Mouse (Mus musculus): ENCODE results near the gene Dock1.

Dock1 gene

DNA sequence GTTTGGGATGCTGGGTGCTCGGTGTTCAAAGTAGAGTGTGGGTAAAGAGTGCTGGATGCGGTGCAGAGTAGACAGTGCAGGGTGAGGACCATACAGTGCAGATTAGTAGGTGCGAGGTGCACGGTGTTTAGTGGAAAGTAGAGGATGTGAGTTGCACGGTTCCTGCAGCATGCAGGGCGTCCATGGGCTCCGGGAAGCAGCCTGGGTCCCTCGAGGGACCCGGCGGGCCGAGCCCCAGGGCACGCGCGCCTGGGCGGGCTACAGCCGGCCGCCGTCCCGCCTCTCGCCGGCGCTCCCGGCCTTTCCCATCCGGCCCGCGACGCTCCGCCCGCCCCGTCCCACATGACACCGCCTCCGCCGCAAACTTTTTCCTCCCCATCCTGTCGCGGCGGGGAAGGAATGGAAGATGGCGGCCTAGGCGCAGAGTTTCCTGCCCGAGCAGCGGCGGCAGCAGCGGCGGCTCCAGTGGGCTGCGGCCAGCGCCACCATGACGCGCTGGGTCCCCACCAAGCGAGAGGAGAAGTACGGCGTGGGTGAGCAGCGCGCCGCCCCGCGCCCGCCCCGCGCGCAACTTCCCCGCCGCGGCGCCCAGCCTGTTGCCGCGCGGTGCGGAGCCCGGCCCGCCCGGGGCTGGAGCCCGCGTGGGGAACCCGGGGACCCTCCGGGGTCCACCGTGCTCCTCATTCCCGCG, at the start of gene Dock1:
Gene Dock1, plus strand, starts transcription at position 343 of the 691 bp plus-strand sequence.
- no peak for DNase-seq (ENCODE audit: low spot score)

DNA sequence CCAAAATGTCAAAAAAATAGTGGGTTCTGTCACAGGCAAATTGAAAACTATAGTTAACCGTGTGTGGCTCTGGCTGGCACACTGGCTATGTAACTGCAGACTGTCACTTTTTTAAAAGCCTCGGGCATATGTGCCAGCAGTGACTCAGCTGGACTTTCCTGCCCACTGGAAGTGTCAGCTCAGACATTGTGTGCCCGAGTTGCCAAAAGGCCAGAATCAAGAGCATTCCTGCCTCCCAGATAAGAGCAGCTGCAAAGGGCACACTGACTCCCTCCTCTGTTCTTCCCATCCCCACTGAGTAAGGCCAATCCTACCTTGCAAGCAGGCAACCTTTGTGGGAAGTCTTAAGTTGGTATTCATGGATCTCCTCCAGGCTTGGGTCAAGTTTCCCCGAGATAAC, 42.5 kb upstream of the Dock1 start:
- no peak for DNase-seq (ENCODE audit: low spot score)

DNA sequence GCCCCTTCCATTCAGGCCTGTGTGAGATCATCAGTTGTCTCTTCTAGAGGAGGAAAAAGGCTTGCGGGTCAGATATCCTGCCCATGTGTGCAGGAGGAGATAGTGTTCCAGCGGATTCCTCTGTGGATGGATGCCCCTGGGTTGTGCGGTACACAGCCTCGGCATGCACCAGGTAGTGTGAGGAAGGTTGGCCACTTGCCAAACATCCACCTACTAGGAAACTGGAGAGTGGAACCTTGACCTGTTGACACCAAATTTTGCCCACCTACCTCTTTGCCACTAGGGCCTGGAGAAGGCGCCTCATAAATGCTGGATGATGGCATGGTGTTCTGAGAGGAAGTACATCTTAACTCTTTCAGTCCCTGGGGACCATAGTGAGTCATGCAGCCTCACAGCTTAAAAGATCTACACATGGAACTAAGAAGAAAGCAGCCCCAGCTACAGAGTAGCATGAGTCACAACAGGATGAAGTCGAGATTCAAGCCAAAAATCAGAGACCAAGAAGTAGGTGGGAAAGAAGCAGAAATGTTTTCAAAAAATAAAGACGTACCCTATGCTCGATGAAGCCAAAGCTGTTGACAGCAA, 20.1 kb upstream of the Dock1 start:
- no peak for DNase-seq (ENCODE audit: low spot score)

- DNase-seq (ENCODE audit: low spot score) = no peak
Measured at GRCm38 (mm10) chr7:134651071-134651470, 19.4 kb upstream of the Dock1 start.

GRCm38 (mm10) chr7:134663241-134663640, 7.2 kb upstream of the Dock1 start:
- DNase-seq (ENCODE audit: low spot score) = no peak

- no peak for DNase-seq (ENCODE audit: low spot score)
Measured at GRCm38 (mm10) chr7:134665642-134666282, 4.7 kb upstream of the Dock1 start.

- DNase-seq (ENCODE audit: low spot score) = no peak
Measured at GRCm38 (mm10) chr7:134667271-134667702, 3.2 kb upstream of the Dock1 start.

DNA sequence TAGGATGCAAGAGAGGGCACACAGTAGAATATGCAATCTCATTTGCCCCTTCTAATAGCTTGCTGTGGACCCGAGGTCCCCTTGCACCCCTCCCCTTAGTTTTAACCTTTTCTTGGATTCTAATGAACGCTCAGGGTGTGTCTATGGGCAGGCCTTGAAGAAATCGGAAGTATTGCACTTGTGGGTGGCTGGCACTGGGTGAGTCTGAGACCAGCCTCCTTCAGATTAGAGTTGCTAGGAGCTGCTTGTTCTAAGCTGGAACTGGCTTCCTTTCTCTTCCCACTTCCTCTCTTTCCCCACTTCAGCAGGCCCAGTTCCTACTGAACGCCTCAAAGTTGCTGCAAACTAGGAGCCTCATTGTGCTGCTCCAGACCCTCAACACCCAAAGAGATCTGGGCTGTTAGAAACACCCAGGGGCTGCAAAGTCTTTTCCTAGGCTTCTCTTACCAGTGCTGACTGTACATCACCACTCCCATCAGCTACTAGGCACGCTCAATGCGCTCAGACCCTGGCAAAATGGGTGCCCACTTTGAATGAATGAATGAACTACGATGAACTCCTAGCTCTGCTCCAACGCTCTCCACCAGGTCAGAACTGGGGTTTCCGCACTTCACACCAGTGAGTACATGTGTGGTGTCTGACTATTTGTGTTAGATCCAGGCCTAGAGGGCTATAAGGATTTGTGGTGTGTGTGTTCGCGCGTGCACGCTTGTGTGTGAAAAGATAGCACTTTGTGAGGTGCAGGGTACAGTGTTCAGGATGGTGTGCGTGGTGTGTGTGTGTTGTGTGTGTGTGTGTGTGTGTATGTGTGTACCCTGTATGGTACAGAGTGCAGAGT, 761 bp upstream of the Dock1 start:
- no peak for DNase-seq (ENCODE audit: low spot score)

GRCm38 (mm10) chr7:134671003-134671461, 578 bp downstream of the Dock1 start:
- DNase-seq (ENCODE audit: low spot score) = no peak

DNA sequence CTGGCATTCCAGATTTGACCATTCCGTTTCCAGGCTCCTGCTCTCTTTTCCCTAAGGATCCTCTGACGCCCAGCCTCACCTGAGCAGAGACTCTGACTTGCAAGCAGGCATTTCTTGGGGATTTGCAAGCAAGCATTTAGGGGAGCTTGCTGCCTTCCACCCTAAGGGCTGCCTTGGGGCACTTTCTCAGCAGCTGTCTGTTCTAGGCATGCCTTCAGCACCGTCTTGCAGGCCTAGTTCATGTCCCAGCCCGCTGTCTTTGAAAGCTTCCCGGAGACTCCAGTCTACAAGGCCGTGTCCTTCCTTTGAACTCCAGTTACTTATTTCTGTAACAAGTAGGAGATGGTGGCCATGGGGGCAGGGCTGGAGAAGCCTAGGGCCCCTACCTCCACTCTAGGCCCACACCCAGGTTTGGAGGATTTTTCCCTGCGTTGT, 1.0 kb downstream of the Dock1 start:
- no peak for DNase-seq (ENCODE audit: low spot score)

DNA sequence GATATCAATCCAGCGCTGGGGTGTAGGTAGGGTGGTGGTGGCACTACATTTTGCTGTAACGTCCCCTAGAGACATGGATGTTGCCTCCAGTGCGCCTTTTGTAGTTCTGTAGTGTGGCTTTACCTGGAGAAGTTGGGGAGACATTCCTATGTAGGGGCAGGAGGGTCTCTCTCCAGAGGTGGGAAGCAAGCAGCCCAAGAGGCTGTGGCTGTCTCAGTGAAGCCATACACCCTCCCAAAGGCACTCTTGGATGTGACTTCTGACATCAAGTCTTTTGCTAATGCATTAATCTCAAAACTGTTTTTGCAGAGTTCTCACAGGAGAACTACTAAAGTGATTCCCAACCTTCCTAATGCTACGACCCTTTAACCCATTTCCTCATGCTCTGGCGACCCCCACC, 2.7 kb downstream of the Dock1 start:
- no peak for DNase-seq (ENCODE audit: low spot score)

- peak; percentile 38 for DNase-seq (ENCODE audit: low spot score)
Measured at GRCm38 (mm10) chr7:134673952-134674351, 3.5 kb downstream of the Dock1 start.

DNA sequence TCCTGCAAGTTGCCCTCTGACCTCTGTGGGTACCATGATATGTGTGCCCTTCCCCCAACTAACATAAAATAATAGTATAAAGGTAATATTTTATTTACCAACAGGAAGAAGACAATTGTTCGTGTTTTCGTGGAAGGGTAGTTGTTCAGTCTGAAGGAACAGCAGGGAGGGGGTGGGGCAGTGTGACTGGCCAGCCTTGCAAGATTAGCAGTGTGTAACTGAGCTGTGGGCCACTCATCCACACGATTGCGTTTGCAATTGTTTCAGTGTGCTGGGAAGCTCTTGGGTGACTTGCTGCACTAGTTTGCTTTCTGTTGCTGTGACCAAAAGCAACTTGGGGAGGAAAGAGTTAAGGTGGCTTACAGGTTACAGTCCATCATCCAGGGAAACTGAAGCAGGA, 7.4 kb downstream of the Dock1 start:
- no peak for DNase-seq (ENCODE audit: low spot score)

DNA sequence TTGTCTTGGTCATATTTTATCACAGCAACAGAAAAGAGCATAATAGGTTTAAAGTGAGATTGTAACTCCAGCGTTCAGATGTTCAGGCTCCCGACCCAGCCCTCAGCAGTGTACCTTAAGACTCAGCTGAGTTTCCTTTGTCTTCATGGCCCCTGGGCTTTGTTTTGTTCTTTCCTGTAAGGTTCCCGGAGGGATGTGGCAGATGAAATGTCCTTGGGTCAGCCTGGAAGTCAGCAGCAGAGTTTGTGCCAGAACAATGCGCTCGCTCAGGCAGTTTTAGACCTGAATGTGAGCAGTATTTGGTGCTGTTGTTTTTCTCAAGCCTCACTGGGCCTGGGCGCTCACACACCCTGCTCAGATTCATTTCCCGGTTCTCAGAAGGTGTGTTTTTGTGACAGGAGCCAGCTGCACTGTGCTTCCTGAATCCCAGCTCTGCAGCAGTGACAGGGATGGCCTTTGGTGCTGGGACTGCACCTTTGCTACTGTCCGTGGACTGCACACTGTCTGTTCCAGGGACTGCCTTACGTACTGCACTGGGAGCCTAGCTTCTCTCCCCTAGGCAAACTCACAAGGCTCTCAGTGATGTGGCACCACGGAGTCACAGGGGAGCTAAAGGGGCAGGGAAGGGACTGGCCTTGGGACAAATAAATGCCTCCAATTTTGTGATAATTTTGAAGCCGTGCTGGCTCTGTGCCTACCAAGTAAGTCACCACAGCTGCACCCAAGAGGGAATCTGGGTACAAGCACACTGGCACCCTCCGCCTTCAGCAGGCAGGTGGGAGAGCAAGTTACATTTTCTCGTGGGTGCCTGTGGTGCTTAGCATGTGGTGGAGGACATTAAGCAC, 9.1 kb downstream of the Dock1 start:
- DNase-seq (ENCODE audit: low spot score) = no peak

DNA sequence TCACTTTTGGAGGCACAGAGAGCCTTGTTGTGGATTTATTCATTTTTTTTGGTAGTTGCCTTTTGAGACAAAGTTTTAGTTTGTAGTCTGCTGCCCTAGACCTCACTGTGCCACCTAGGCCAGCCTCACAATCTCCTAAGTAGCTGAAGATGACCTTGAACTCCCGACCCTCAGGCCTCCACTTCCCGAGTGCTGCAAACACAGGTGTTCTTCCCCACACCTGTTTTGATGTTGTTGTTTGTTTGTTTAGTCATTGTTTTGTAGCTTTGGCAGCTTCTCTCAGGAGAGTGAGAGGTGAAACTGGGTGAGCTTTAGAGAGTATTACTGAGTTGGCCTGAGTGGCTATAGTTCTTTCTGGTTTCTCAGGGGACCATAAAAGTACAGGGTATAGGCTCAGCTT, 9.7 kb downstream of the Dock1 start:
- no peak for DNase-seq (ENCODE audit: low spot score)

- DNase-seq (ENCODE audit: low spot score) = no peak
Measured at GRCm38 (mm10) chr7:134681729-134682527, 11.5 kb downstream of the Dock1 start.

- no peak for DNase-seq (ENCODE audit: low spot score)
Measured at GRCm38 (mm10) chr7:134688332-134688731, 17.9 kb downstream of the Dock1 start.

GRCm38 (mm10) chr7:134690118-134690517, 19.7 kb downstream of the Dock1 start:
- DNase-seq (ENCODE audit: low spot score) = no peak

- no peak for DNase-seq (ENCODE audit: low spot score)
Measured at GRCm38 (mm10) chr7:134690806-134691205, 20.4 kb downstream of the Dock1 start.

- DNase-seq (ENCODE audit: low spot score) = no peak
Measured at GRCm38 (mm10) chr7:134693325-134693724, 22.9 kb downstream of the Dock1 start.

GRCm38 (mm10) chr7:134695431-134695830, 25.0 kb downstream of the Dock1 start:
- DNase-seq (ENCODE audit: low spot score) = no peak

Measured in layer of hippocampus, adult 9-10 months (tissue).